In genomic region chr5:52539483-52539882, GRCm38 (mm10) we compare ENCODE assay signal across 17 mouse cellular contexts. TPM values are rescaled to one million over a fixed set of nuclear protein-coding genes. Genes with fewer than 3 reads are reported as not detected.
DNase-seq lines count a peak whose midpoint lies in the region; ATAC-seq lines count a peak whose summit lies in the region.
"Had no signal": no experiment of that assay in that cellular context is flagged by ENCODE, and none has a peak within 500 bp of the region (broad histone marks: within the 10 kb centered on the region; RNA-seq: fewer than 3 reads in every experiment).

No protein-coding gene starts in this region.

- DNase-seq in heart, adult 18-20 months, result peak; percentile 21 to 47
- no peak for DNase-seq in heart, postnatal 36 days
- DNase-seq in kidney, postnatal 4 days, result peak; percentile 36 to 55
- DNase-seq in kidney, postnatal 36 days, result no peak
- no peak for DNase-seq in adrenal gland, adult 8-10 months
- DNase-seq in cerebellum, adult 9-11 months, result no peak
- DNase-seq: adrenal gland, postnatal 10 days; B cell, adult 2 months; cerebellum, adult 9-10 months; liver, embryonic 13.5 days; retina, postnatal 1 day; thymus, adult 2 months had no signal

- no peak overlapping the region for H3K9ac ChIP-seq in intestine, embryonic 15.5 days
- no peak overlapping the region for H3K9ac ChIP-seq in stomach, embryonic 15.5 days
- H3K9ac ChIP-seq: liver, embryonic 13.5 days had no signal

- peak; percentile 71 for ATAC-seq in intestine, embryonic 15.5 days
- peak; percentile 72; the same call in 1 of the 2 replicates for ATAC-seq in stomach, embryonic 15.5 days (ENCODE audit: insufficient read depth, low FRiP score, low read depth)
- ATAC-seq: inflammation-experienced regulatory T-cells, adult 6 months had no signal

- H3K4me2 ChIP-seq in intestine, embryonic 15.5 days (replicated peaks), result no peak overlapping the region
- H3K4me2 ChIP-seq in stomach, embryonic 15.5 days, result no peak overlapping the region
- H3K4me2 ChIP-seq: liver, embryonic 13.5 days had no signal

- H3K27ac ChIP-seq in intestine, embryonic 15.5 days, result peak overlapping the region; percentile 77
- H3K27ac ChIP-seq in stomach, embryonic 15.5 days, result peak overlapping the region; percentile 85
- H3K27ac ChIP-seq: forebrain, embryonic 10.5 days; liver, embryonic 13.5 days had no signal

- H3K36me3 ChIP-seq in intestine, embryonic 15.5 days, result no peaks in the 10 kb centered on the region
- 0 out of 2 replicates have a peak, but pooled peaks cover 3% of the 10 kb centered on the region for H3K36me3 ChIP-seq in stomach, embryonic 15.5 days
- H3K36me3 ChIP-seq: forebrain, embryonic 10.5 days; liver, embryonic 13.5 days had no signal

- intact Hi-C loops in heart, postnatal 36 days (cut with DNase I), result no loop called here

- H3K4me3 ChIP-seq in intestine, embryonic 15.5 days (replicated peaks), result no peak overlapping the region
- no peak overlapping the region for H3K4me3 ChIP-seq in stomach, embryonic 15.5 days (replicated peaks)
- H3K4me3 ChIP-seq: forebrain, embryonic 10.5 days; liver, embryonic 13.5 days had no signal

- H3K27me3 ChIP-seq in intestine, embryonic 15.5 days (replicated peaks), result no peaks in the 10 kb centered on the region
- H3K27me3 ChIP-seq in stomach, embryonic 15.5 days (replicated peaks), result no peaks in the 10 kb centered on the region
- H3K27me3 ChIP-seq: liver, embryonic 13.5 days had no signal

- peaks cover 29% of the 10 kb centered on the region for H3K4me1 ChIP-seq in intestine, embryonic 15.5 days (replicated peaks)
- peaks cover 31% of the 10 kb centered on the region for H3K4me1 ChIP-seq in stomach, embryonic 15.5 days

- H3K9me3 ChIP-seq in intestine, embryonic 15.5 days, result no peaks in the 10 kb centered on the region
- no peaks in the 10 kb centered on the region for H3K9me3 ChIP-seq in stomach, embryonic 15.5 days
- H3K9me3 ChIP-seq: forebrain, embryonic 10.5 days; liver, embryonic 13.5 days had no signal

RNA-seq across cellular contexts. Expression of gene Lgi2, which starts 26.8 kb away (rescaled TPM):
- total RNA-seq in heart, adult 18-20 months (2021), result under 1 TPM; 0.54 to 0.57 TPM
- under 1 TPM; 0.33 to 0.60 TPM for total RNA-seq in heart, postnatal 36 days (2021)
- polyA plus RNA-seq in intestine, embryonic 15.5 days (2015; fragmentation: Nextera tagmentation; extraction: Ambion mirVana), result 8.5 and 9.4 TPM in 2 replicates
- 14.1 and 16.1 TPM in 2 replicates for polyA plus RNA-seq in stomach, embryonic 15.5 days (2015; fragmentation: Nextera tagmentation; extraction: Ambion mirVana)
- under 1 TPM; 0.34 to 0.91 (median 0.55) TPM for total RNA-seq in adrenal gland, adult 8-10 months (2022)
- total RNA-seq: megakaryocyte, adult 5-6 weeks had no signal
- polyA plus RNA-seq: inflammation-experienced regulatory T-cells, adult 6 months had no signal

Comparison
In these comparisons a context has a peak if more than half of its experiments do, and no peak if none do; other contexts are left out.
1. DNase-seq: peak in heart, adult 18-20 months (2 of 2) and kidney, postnatal 4 days (2 of 2); none in heart, postnatal 36 days (0 of 2), kidney, postnatal 36 days (0 of 2), adrenal gland, adult 8-10 months (single experiment) and cerebellum, adult 9-11 months (single experiment).